Mouse (Mus musculus) cerebellum, postnatal 4 days (tissue): ENCODE measurements at regions not wholly inside any gene's neighbourhood (a gene's known extent, or its start where the extent isn't known, plus 50 kb on each side); places are given as distances from the start of the nearest gene placed in this dataset.
"Not testable (repeated sequence)": the region's sequence is repeated elsewhere in the genome, so short reads cannot be mapped to it uniquely, and the experiment has no call there.

Source experiments
- DNase-seq, 2 experiments: peaks; one replicate each; pipeline ENCODE4 v3.0.0; 2022; ENCODE audit warnings: low spot score in 2 of 2, mixed read lengths in 1 of 2

GRCm38 (mm10) chr4:8084954-8085639, 153.7 kb downstream of the Car8 start:
- DNase-seq, result peak; percentile 80 to 90

DNA sequence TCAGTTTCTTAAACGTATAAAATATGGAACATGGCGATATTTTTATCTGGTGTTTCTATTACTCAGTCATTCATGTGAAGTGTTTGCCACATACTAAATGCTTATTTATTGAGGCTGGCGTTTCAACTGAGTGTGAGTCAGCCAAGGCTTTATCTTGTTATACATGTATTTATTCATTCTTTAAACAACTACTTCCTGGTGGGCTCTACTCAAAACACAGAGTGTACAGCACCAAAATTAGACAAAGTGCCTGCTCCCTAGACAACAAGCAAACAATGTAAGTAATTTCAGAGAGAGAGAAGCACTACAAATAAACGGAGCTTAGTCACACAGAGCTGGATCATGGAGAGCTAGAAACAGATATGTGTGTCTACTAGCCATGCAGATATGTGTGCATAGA, 159.5 kb downstream of the Car8 start:
- DNase-seq, result no peak

DNA sequence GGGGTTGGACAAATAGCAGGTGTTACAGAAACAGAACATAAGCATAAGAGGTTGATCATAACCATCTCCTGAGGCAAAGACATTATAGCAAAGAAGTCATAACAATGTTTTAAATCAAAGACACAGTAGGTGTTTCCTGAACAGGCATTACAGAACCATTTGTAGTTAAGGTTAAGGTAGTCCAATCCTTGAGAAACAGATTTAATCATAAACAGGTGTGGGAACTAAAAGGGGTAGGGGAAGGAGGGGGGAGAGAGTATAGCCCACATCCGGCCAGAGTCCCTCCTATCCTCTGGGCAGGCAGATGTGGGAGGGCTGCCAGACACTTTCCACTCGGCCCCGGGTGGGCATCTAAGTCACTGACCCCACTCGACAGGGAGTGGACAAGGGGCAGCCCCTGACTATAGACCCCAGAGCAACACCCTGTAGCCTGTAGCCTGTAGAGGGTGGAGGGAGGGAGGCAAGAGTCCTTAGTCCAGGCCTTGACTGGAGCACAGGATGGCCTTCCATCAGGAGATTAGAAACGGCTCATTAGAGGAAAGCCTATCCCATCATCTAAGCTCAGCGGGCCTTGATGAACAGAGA, 165.8 kb downstream of the Car8 start:
- DNase-seq, result no peak

DNA sequence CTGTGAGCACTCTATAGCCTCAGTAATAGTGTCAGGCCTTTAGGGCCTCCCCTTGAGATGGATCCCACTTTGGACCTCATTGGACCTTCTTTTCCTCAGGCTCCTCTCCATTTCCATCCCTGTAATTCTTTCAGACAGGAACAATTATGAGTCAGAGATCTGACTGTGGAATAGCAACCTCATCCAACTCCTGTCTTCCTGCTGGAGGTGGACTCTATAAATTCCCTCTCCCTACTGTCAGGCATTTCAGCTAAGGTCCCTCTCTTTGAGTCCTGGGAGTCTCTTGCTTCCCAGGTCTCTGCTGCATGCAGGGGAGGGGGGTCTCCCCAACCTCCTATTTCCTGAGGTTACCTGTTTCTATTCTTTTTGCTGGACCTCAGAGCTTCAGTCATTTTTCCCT, 168.1 kb downstream of the Car8 start:
- not testable (repeated sequence) for DNase-seq

GRCm38 (mm10) chr4:8068086-8068485, 170.8 kb downstream of the Car8 start:
- DNase-seq, result no peak

DNA sequence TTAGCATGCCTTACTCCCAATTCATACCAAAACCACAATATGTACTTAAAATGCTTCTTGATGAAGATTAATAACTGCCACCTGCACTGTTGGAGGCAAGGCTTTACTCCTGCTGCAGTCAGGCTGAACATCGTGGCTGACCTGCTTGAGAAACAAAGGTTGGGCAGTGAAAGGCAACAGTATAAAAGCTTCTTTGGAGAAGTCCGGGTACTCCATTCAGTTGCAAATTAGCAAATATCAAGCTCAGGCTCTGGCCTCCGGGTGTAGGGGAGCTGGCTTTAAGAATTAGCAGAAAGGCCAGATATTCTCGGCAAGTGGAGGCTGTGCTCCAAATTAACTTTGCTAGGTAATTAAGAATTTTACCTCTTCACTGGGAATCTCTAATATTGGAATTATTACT, 197.1 kb downstream of the Car8 start:
- DNase-seq, result no peak

GRCm38 (mm10) chr4:8037863-8038262, 201.0 kb downstream of the Car8 start:
- no peak for DNase-seq

DNA sequence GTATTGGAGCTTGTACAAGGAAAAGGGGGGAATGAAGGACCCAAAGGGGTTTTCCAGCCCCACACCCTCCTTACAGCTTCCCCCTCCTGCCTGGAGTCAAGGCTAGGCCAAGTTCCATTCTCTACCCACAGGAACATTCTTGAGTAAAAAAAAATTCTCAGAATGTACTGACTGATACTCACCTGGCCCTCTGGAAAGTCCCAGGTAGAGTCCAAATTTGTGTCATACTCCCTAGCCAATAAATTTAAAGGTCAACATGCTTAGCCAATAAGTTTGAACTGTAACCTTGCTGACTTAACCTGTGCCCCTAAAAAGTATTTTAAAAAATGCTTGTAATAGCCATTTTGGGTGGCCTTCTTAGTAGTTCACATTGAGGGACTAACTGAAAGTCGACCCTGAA, 205.4 kb downstream of the Car8 start:
- not testable (repeated sequence) for DNase-seq

- DNase-seq, result peak in 1 of 2 experiments; percentile 32
Observed at GRCm38 (mm10) chr4:8005155-8005554, 233.7 kb downstream of the Car8 start.

DNA sequence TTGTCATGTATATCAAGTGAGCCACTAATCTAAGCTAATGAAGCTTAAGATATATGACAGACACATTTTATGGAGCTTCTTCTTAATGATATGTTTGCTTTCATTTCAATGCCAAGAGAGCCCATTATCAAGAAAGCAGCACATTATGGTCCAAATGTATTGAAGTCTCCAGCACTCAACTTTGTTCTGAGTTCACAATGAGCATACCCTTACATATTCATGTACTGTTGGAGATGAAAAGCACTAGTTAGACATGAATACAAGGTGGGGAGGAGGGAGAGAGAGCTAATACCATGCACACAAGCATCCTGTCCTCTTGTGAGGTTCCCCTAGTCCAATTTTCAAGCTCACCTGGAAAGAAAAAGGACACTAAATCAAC, 241.3 kb downstream of the Car8 start:
- DNase-seq, result no peak

- DNase-seq, result no peak
Observed at GRCm38 (mm10) chr4:7996923-7997574, 241.8 kb downstream of the Car8 start.

- no peak for DNase-seq
Observed at GRCm38 (mm10) chr4:7992944-7993343, 245.9 kb downstream of the Car8 start.

DNA sequence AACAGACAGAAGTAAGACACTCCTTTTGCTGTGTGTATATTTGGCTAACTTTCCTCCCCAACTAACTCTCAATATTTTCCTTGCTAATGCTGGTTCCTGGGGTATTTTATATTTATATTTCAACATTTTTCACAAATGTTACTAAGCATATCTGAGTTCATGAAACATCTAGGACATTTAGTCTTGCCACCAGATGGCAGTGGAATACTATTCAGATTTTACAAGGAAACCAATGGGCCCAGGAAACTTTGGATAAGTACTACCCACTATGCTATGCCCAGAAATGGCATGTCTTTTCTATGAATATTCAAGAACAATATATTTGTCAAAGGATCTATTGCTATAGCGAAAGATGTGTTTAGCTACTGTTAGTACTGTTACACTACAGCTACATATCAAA, 251.1 kb downstream of the Car8 start:
- DNase-seq, result no peak

DNA sequence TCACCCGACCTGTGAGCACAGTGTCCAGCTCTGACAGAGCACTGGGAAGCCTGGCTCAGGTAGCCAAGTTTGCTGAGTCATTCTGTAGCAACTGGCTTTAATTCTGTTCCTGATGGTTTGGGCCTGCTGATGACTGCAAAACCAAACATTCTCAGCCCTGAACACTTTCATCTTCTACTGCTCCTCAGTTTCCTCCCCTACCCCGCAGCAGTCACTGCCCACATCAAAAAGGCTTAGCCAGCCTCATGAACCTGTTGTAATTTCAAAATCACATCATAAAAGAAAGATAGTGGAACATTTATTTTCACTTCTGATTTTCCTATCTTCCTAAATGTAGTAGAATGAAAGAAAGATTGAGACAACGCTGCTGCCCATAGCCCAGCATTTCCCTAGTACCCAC, 251.5 kb downstream of the Car8 start:
- DNase-seq, result no peak

DNA sequence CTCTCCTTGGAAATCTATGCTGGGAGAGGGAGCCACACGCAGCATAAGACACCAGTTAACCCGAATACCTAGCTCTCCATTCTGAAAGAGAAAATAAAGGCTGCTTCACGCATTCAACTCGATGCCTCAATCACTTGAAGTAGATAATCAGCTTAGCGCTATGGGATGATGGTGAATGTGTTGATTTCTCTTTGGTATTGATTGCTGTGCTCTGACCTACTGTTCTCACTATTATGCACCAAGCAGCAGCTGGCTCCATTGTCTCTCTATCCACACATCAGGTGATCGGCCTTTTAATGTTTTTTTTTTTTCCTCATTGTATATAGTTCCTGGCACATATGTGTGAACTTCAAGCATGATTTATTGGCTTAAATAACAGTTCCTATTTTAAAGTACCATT, 254.0 kb downstream of the Car8 start:
- no peak for DNase-seq

DNA sequence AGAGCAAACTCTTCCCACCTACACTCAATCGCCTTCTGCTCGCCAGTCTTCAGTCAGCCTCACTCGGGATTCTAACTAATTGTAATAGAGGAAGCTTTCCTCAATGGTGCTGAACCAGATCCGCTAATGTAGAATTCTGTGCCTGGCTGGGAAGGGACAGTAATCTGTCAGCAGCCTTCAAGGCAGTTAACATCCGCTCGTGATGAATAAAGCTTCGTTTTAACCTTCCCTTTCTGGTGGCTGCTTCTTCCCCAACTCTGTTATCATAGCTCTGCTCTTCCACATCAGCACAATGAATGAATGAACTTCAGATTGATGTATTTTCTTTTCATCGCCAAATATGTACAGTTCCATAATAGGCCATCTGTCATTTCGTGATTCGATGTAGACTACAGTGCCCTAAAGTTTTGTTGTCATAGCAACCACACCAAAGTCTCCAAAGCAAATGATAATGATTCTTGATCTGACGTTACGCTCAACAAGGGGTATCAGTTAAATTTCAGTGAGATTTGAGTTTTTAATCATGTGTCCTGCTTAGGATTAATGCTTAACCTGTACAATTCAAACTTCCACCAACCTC, 259.0 kb downstream of the Car8 start:
- no peak for DNase-seq

DNA sequence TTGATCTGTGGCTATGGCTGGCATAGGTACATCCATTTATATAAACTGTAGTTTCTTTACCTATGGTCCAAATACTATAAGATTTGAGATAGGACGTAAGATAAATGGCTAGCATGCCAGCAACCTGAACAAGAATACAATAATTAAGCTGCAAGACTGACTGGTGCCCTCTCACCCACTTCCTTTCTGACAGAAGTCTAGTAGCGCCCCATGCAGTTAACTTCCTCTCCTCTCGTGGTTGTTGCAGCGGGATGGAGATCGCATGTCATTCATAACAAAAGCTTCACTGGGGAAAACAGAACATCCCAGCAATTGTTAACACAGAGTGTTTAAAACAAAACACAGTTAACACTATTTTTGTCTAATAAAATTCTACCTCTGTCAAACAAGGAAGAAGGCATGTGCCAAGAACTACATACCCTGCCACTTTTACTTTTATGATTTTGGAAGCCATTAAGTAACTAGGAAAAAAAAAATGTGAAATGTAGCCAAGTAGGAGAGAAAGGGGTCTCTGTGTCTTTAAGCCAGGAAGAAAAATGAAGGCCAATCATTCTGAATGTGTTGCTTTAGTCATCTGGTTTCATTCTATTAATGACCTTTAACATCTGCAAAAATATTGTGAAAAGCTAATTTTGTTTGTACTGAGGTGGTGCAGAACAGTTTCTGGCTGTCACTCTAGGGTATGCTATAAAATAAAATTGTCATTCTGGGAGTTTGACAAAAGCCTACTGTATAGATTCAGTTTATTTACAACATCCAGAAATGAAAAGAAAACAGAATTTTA, 261.0 kb downstream of the Car8 start:
- DNase-seq, result no peak

DNA sequence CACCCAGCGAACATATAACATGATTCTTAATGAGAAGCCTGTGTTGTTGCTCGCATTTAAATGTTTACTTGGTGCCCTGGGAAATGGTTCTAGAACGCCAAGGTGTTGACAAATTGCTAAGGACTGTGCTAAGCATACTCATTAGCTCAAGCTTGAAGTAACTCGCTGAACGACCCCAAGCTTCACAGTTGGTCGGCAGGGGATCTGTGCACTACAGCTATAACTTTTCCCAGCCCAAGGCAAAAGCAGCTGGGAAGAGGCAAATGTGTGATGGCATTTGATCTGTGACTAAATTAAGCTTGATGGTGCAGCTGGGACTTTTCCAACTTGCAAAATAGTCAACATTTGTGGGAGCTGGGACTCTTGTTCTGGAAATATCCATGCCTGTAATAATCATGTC, 268.6 kb downstream of the Car8 start:
- no peak for DNase-seq

GRCm38 (mm10) chr4:7965663-7966062, 273.2 kb downstream of the Car8 start:
- no peak for DNase-seq

GRCm38 (mm10) chr4:7961521-7962172, 277.2 kb downstream of the Car8 start:
- no peak for DNase-seq

- no peak for DNase-seq
Observed at GRCm38 (mm10) chr4:7960335-7960734, 278.5 kb downstream of the Car8 start.

DNA sequence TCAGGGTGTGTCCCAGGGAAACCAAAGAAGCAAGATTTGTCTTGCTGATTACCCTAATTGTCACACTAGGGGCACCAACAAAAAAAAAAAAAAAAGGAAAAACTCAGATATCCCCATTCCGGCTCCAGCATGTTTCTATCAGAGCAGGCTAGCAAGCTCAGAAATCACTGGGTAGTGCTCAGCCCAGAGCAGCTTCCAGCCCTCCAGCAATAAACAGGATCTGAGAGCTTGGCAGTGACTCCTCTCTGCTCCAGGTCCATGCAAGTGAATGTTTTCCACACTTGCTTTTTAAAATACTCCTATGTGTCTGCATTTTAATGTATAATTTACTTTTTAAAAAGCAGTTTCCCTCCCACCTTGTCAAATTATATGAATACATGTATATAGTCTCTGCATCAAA, 290.8 kb downstream of the Car8 start:
- no peak for DNase-seq
